Mouse (Mus musculus): ENCODE measurements around the gene Nfkbid. TPM values are rescaled to one million over a fixed set of nuclear protein-coding genes. Genes with fewer than 3 reads are reported as not detected.

Nfkbid gene
- polyA plus RNA-seq, 1 experiment from 2014 or later: 2.7 TPM

DNA sequence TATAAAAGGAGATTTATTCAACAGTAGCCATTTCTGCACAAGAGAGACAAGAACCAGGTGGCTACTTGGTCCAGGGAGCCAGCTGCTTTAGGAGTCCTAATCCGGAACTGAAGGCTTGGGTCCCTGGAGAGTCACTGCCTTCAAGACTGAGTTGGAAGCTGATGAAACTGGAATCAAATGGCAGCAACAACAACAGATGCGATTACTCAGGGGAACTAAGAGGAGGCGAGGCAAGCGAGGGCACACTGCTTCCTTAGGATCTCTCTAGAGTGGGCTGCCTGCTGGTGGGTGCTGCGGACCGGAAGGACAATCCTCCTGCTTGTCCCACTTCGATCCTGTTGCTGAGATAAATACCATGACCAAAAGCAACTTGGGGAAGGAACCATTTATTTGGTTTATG lies 21.9 kb upstream of the Nfkbid start:
- no peaks in the 10 kb centered on the region for H3K36me3 ChIP-seq (ENCODE audit: control insufficient read depth, insufficient read depth, low read length)
- H3K27ac ChIP-seq (ENCODE audit: low read length): no peak overlapping the region
- 35% methylated on average over 7 of the region's 7 CpGs for WGBS

GRCm38 (mm10) chr7:30402343-30402742 lies 19.2 kb upstream of the Nfkbid start:
- H3K4me2 ChIP-seq (ENCODE audit: low read length): no peak overlapping the region
- no peaks in the 10 kb centered on the region for H3K36me3 ChIP-seq (ENCODE audit: control insufficient read depth, insufficient read depth, low read length)
- no peaks in the 10 kb centered on the region for H3K27me3 ChIP-seq (ENCODE audit: control insufficient read depth, insufficient read depth, low read depth, low read length)
- H3K27ac ChIP-seq (ENCODE audit: low read length): no peak overlapping the region
- no peak overlapping the region for H3K4me3 ChIP-seq (ENCODE audit: low read depth, low read length)
- H3K9ac ChIP-seq (ENCODE audit: low read depth, low read length): no peak overlapping the region
- ATAC-seq: no peak
- WGBS: 73% methylated on average over 4 of the region's 4 CpGs
- peaks cover 4% of the 10 kb centered on the region; the same call in 1 of the 2 replicates for H3K4me1 ChIP-seq (ENCODE audit: control insufficient read depth, insufficient read depth, low read length)
- no peaks in the 10 kb centered on the region for H3K9me3 ChIP-seq (replicated peaks; ENCODE audit: control insufficient read depth, low read length, poor library complexity, severe bottlenecking)

More for the DNA sequence above, 21.9 kb upstream of the Nfkbid start:
- no peak for ATAC-seq
- Histone ChIP-seq H3K9me3 (replicated peaks; ENCODE audit: control insufficient read depth, low read length, poor library complexity, severe bottlenecking) (no peaks in the 10 kb centered on the region), H3K9ac (ENCODE audit: low read depth, low read length) (no peak overlapping the region), H3K27me3 (ENCODE audit: control insufficient read depth, insufficient read depth, low read depth, low read length) (no peaks in the 10 kb centered on the region), H3K4me1 (ENCODE audit: control insufficient read depth, insufficient read depth, low read length) (peaks cover 4% of the 10 kb centered on the region; the same call in 1 of the 2 replicates), H3K4me3 (ENCODE audit: low read depth, low read length) (no peak overlapping the region), H3K4me2 (ENCODE audit: low read length) (no peak overlapping the region)

GRCm38 (mm10) chr7:30408639-30409038 lies 12.9 kb upstream of the Nfkbid start:
- H3K4me2 ChIP-seq (ENCODE audit: low read length): no peak overlapping the region
- no peaks in the 10 kb centered on the region for H3K36me3 ChIP-seq (ENCODE audit: control insufficient read depth, insufficient read depth, low read length)
- no peaks in the 10 kb centered on the region for H3K4me1 ChIP-seq (ENCODE audit: control insufficient read depth, insufficient read depth, low read length)
- no peak for ATAC-seq
- H3K27ac ChIP-seq (ENCODE audit: low read length): no peak overlapping the region
- no peaks in the 10 kb centered on the region for H3K9me3 ChIP-seq (replicated peaks; ENCODE audit: control insufficient read depth, low read length, poor library complexity, severe bottlenecking)
- H3K9ac ChIP-seq (ENCODE audit: low read depth, low read length): no peak overlapping the region
- 88% methylated on average over 3 of the region's 3 CpGs for WGBS
- no peaks in the 10 kb centered on the region; the same call in 1 of the 2 replicates for H3K27me3 ChIP-seq (ENCODE audit: control insufficient read depth, insufficient read depth, low read depth, low read length)
- H3K4me3 ChIP-seq (ENCODE audit: low read depth, low read length): no peak overlapping the region

- Histone ChIP-seq H3K4me2 (ENCODE audit: low read length) (no peak overlapping the region), H3K27ac (ENCODE audit: low read length) (no peak overlapping the region), H3K9me3 (replicated peaks; ENCODE audit: control insufficient read depth, low read length, poor library complexity, severe bottlenecking) (0 out of 2 replicates have a peak, but pooled peaks cover 1% of the 10 kb centered on the region), H3K27me3 (ENCODE audit: control insufficient read depth, insufficient read depth, low read depth, low read length) (no peaks in the 10 kb centered on the region; the same call in 1 of the 2 replicates), H3K9ac (ENCODE audit: low read depth, low read length) (no peak overlapping the region), H3K4me3 (ENCODE audit: low read depth, low read length) (no peak overlapping the region), H3K36me3 (ENCODE audit: control insufficient read depth, insufficient read depth, low read length) (no peaks in the 10 kb centered on the region), H3K4me1 (ENCODE audit: control insufficient read depth, insufficient read depth, low read length) (no peaks in the 10 kb centered on the region)
- WGBS: 87% methylated on average over 2 of the region's 2 CpGs
- ATAC-seq: no peak
These were observed 11.7 kb upstream of the Nfkbid start for GRCm38 (mm10) chr7:30409789-30410188.

DNA sequence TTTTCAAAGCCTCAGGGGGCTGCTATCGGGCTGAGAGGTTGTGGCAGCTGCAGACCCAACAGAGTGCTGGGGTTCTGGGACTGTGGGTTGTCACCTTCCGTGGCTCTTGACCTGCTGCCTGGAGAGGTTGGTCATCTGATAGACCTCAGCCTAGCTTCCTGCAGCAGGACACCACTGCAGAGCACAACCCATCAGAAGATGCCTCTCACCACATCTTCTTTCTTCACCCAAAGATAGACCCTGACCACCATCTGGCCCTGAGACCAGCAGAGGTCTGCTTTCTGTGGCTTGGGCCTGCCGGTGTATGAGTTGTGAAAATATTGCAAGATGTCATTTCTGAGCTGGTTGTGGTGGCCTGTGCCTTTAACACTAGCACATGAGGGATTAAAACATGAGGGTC lies 10.5 kb upstream of the Nfkbid start:
- ATAC-seq: no peak
- H3K9ac ChIP-seq (ENCODE audit: low read depth, low read length): no peak overlapping the region
- H3K27ac ChIP-seq (ENCODE audit: low read length): no peak overlapping the region
- H3K36me3 ChIP-seq (ENCODE audit: control insufficient read depth, insufficient read depth, low read length): no peaks in the 10 kb centered on the region
- no peaks in the 10 kb centered on the region; the same call in 1 of the 2 replicates for H3K27me3 ChIP-seq (ENCODE audit: control insufficient read depth, insufficient read depth, low read depth, low read length)
- no peaks in the 10 kb centered on the region for H3K4me1 ChIP-seq (ENCODE audit: control insufficient read depth, insufficient read depth, low read length)
- H3K4me2 ChIP-seq (ENCODE audit: low read length): no peak overlapping the region
- H3K9me3 ChIP-seq (replicated peaks; ENCODE audit: control insufficient read depth, low read length, poor library complexity, severe bottlenecking): peaks cover 3% of the 10 kb centered on the region; the same call in 1 of the 2 replicates
- 84% methylated on average over 3 of the region's 3 CpGs for WGBS
- no peak overlapping the region for H3K4me3 ChIP-seq (ENCODE audit: low read depth, low read length)

DNA sequence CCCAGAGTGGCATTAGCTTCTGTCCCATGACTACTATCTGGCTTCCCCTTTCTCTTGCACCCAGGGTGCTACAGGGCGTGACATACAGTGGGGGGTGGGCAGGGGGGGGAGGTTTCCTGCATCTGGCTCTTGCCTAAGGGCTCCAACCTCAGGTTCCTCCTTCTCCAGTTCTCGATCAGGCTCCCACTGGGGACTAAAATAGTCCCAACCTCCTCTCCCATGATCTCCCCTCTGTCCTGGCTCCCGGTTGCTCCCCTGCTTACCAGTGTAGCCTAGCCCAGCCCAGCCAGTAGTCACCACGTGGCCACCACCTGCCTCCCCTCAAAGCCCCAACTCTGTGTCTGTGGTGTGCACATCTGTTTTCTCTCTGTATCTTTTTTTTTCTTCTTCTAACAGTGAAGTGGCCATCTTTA lies 8.8 kb upstream of the Nfkbid start:
- 45% methylated on average over 4 of the region's 4 CpGs for WGBS
- H3K27ac ChIP-seq (ENCODE audit: low read length): no peak overlapping the region
- no peak for ATAC-seq

DNA sequence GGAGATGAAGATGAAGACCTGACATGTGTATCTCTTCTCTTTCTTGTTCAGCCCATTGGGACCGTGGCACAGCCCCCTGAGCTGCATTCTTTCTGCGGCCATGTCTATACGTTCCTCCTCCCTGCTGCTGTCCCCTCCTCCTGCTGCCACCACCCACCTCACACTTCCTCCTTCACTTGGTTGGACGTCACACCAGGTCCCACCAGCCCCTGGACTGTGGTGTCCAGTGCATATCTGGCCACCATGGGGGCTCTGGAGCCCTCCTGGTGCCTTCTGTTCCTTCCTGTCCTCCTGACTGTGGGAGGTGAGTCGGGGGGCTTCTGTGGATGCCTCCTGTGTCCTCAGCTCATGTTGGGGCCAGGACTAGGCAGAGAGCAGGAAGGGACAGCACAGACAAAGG lies 7.9 kb upstream of the Nfkbid start, which contains the start of gene Tyrobp:
Gene Tyrobp (plus strand): TSS at position 165 of the 400 bp plus-strand sequence.
- H3K4me2 ChIP-seq (ENCODE audit: low read length): no peak within 1 kb of the TSS
- H3K9me3 ChIP-seq (replicated peaks; ENCODE audit: control insufficient read depth, low read length, poor library complexity, severe bottlenecking): peaks cover 3% of the 10 kb centered on the region; the same call in 1 of the 2 replicates
- H3K4me1 ChIP-seq (ENCODE audit: control insufficient read depth, insufficient read depth, low read length): no peaks in the 10 kb centered on the region
- no peaks in the 10 kb centered on the region for H3K36me3 ChIP-seq (ENCODE audit: control insufficient read depth, insufficient read depth, low read length)
- H3K4me3 ChIP-seq (ENCODE audit: low read depth, low read length): no peak within 1 kb of the TSS
- H3K9ac ChIP-seq (ENCODE audit: low read depth, low read length): no peak within 1 kb of the TSS
- no peak within 1 kb of the TSS for H3K27ac ChIP-seq (ENCODE audit: low read length)
- WGBS: 77% methylated on average over 5 of the region's 5 CpGs
- no peaks in the 10 kb centered on the region; the same call in 1 of the 2 replicates for H3K27me3 ChIP-seq (ENCODE audit: control insufficient read depth, insufficient read depth, low read depth, low read length)
- no peak for ATAC-seq

More for the DNA sequence above, 8.8 kb upstream of the Nfkbid start:
- H3K36me3 ChIP-seq (ENCODE audit: control insufficient read depth, insufficient read depth, low read length): no peaks in the 10 kb centered on the region
- H3K4me2 ChIP-seq (ENCODE audit: low read length): no peak overlapping the region
- no peak overlapping the region for H3K9ac ChIP-seq (ENCODE audit: low read depth, low read length)
- no peaks in the 10 kb centered on the region for H3K4me1 ChIP-seq (ENCODE audit: control insufficient read depth, insufficient read depth, low read length)
- no peak overlapping the region for H3K4me3 ChIP-seq (ENCODE audit: low read depth, low read length)
- H3K9me3 ChIP-seq (replicated peaks; ENCODE audit: control insufficient read depth, low read length, poor library complexity, severe bottlenecking): peaks cover 3% of the 10 kb centered on the region; the same call in 1 of the 2 replicates
- no peaks in the 10 kb centered on the region; the same call in 1 of the 2 replicates for H3K27me3 ChIP-seq (ENCODE audit: control insufficient read depth, insufficient read depth, low read depth, low read length)

DNA sequence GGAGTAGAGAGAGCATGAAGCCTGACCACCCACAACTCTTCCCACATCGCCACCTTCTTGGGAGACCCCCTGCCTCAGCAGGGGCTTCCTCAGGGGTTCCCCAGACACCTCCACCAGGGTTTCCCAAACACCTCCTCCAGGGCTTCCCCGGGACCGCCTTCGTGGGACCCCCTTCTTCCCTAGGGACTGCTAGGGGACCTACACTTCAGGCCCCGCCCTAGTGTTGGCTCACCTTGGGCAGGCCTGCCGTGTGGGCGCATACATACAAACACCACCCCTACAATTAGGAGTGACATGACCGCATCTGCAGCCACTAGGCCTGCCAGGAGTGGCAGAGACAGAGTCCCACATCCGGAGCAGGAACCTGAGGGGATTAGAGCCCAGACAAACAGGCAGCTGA lies 3.7 kb upstream of the Nfkbid start:
- 78% methylated on average over 9 of the region's 9 CpGs for WGBS
- Histone ChIP-seq H3K4me2 (ENCODE audit: low read length) (no peak overlapping the region), H3K4me1 (ENCODE audit: control insufficient read depth, insufficient read depth, low read length) (peaks cover 8% of the 10 kb centered on the region; the same call in 1 of the 2 replicates), H3K4me3 (ENCODE audit: low read depth, low read length) (no peak overlapping the region), H3K9me3 (replicated peaks; ENCODE audit: control insufficient read depth, low read length, poor library complexity, severe bottlenecking) (peaks cover 7% of the 10 kb centered on the region; the same call in 1 of the 2 replicates), H3K27me3 (ENCODE audit: control insufficient read depth, insufficient read depth, low read depth, low read length) (no peaks in the 10 kb centered on the region; the same call in 1 of the 2 replicates), H3K36me3 (ENCODE audit: control insufficient read depth, insufficient read depth, low read length) (no peaks in the 10 kb centered on the region), H3K9ac (ENCODE audit: low read depth, low read length) (no peak overlapping the region), H3K27ac (ENCODE audit: low read length) (no peak overlapping the region)
- no peak for ATAC-seq

DNA sequence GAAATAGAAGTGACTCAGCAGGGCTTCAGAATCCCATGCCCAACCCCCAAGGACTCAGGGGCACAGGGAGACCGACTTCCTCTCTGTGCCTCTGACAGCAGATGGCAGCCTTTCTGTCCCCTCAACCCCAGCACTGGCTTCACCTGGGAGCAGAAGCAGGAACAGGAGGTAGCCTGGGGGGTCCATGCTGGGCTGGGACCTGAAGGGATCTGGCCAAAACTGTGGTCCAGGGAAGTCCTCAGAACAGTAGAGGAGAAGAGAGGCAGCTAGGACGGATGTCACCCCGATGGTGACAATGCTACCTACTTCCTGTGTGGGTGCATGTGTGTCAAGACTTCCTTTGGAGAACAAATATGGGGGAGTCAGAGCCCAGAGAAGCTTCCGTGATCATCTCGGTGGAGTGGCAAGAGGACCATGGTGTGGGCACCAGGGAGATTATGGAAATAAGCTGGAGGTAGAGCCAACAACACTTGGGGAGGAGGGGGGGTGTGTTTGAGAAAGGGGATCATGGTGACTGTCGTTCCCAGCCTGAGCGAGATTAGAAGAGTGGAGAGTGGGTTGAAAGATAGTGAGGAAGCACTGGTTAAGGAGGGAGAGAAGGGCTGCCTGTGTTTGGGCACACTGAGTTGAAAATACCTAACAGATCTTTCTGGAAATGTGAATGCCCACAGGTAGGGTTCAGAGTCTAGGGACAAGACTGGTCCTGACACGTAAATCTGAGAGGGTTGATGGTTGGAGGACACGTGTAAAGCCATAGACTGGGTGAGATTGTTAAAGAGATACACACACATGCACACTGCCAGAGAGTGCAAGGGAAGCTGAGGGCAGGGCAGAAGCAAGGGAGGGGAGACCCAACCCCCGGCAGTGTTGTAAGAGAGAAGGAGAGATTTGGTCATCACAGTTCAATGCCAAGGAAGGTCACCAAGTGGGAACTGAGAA lies 1.7 kb upstream of the Nfkbid start, which contains the start of gene Hcst:
Gene Hcst (minus strand): TSS at position 294 of the 939 bp plus-strand sequence.
- Histone ChIP-seq H3K4me1 (ENCODE audit: control insufficient read depth, insufficient read depth, low read length) (peaks cover 17% of the 10 kb centered on the region; the same call in 1 of the 2 replicates), H3K36me3 (ENCODE audit: control insufficient read depth, insufficient read depth, low read length) (no peaks in the 10 kb centered on the region), H3K9ac (ENCODE audit: low read depth, low read length) (no peak within 1 kb of the TSS), H3K4me3 (ENCODE audit: low read depth, low read length) (no peak within 1 kb of the TSS), H3K27ac (ENCODE audit: low read length) (no peak within 1 kb of the TSS), H3K9me3 (replicated peaks; ENCODE audit: control insufficient read depth, low read length, poor library complexity, severe bottlenecking) (peaks cover 5% of the 10 kb centered on the region; the same call in 1 of the 2 replicates), H3K4me2 (ENCODE audit: low read length) (no peak within 1 kb of the TSS), H3K27me3 (ENCODE audit: control insufficient read depth, insufficient read depth, low read depth, low read length) (no peaks in the 10 kb centered on the region)
- ATAC-seq: no peak
- 76% methylated on average over 10 of the region's 10 CpGs for WGBS

Data from midbrain, embryonic 16.5 days (tissue).